Mouse (Mus musculus) thymus, adult 2 months (tissue): ENCODE results near the gene Olfr1008.

Source experiments
- CTCF ChIP-seq: fragments of 200-500 bp; IDR thresholded peaks from 2 replicates; pipeline ENCODE4 v1.5.1; 2012; ENCODE audit warnings: mild to moderate bottlenecking, control low read depth, low read length, moderate library complexity, borderline replicate concordance; ENCODE audit not compliant: control insufficient read depth, poor library complexity, insufficient read depth; ENCODE audit errors: extremely low read depth
- POLR2A ChIP-seq: fragments of 200-500 bp; IDR thresholded peaks from 2 replicates; pipeline ENCODE4 v1.6.1; 2012; ENCODE audit warnings: mild to moderate bottlenecking, low read length, control low read depth, moderate library complexity; ENCODE audit not compliant: control insufficient read depth, poor library complexity, insufficient read depth; ENCODE audit errors: extremely low read depth

DNA sequence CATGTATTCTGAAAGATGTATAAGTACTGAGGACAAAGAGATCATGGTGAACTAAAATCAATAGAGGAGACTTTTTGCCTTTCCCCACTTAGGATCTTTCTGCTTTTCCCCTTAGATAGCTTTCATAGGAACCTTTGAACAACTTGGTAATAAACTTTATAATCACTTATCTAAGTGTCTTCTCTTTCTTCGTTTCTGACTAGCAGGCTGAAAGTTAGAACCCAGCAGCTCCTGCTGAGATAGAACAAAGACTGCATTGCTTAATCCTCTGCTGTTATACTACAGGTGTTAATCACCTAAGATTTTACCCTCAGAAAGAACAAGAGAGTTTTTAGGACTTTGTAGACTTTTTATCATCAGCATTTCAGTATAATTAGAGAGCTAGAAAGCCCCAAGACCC lies 21.9 kb downstream of the Olfr1008 start:
- TF ChIP-seq POLR2A (no peak), CTCF (no peak)
